16 mouse cellular contexts compared by ENCODE assay signal in the genomic region with DNA sequence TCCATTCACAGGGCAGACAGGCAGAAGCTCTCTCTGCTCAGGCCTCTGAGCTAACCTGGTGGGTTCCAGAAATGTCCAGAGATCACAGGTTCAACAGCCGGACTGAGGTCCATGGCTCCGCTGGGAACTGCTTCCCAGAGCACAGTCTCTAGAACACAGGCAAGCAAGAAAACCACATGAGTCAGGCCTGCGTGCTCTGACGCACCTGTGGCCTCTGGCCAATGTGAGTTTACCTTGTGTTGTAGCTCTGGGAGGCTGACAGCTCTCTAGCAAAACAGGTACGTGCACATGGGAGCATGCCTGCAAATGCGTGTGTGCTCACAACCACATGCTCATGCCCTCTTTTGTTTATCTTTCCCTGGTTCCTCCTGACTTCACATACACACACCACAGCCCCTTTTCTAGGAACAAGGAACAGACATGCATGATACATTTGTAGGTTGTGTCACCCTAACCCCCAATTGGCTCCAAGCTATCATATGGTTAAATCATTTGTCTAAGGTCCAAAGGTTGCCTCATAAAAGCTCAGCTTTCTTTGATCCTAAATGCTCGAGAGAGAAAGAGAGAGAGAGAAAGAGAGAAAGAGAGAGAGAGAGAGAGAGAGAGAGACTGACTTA. TPM values are rescaled to one million over a fixed set of nuclear protein-coding genes. Genes with fewer than 3 reads are reported as not detected.
DNase-seq lines count a peak whose midpoint lies in the region; ATAC-seq and TF ChIP-seq lines count a peak whose summit lies in the region.
"Had no signal": no experiment of that assay in that cellular context is flagged by ENCODE, and none has a peak within 500 bp of the region (broad histone marks: within the 10 kb centered on the region; RNA-seq: fewer than 3 reads in every experiment).

No protein-coding gene starts in this region.

- H3K4me3 ChIP-seq in hindbrain, embryonic 10.5 days, result no peak overlapping the region
- H3K4me3 ChIP-seq in hindbrain, embryonic 16.5 days (ENCODE audit: low read length), result no peak overlapping the region
- H3K4me3 ChIP-seq in liver, postnatal 0 days (ENCODE audit: low read depth, low read length), result no peak overlapping the region
- no peak overlapping the region for H3K4me3 ChIP-seq in liver, embryonic 11.5 days (ENCODE audit: low read depth, low read length)
- H3K4me3 ChIP-seq in forebrain, embryonic 16.5 days (replicated peaks; ENCODE audit: low read length), result no peak overlapping the region
- H3K4me3 ChIP-seq in stomach, embryonic 16.5 days (replicated peaks; ENCODE audit: low read length), result no peak overlapping the region
- no peak overlapping the region for H3K4me3 ChIP-seq in hindbrain, embryonic 11.5 days (ENCODE audit: low read depth, low read length)

- no peak for ATAC-seq in hindbrain, embryonic 16.5 days
- ATAC-seq in liver, postnatal 0 days, result peak; percentile 92
- no peak for ATAC-seq in liver, embryonic 11.5 days (replicated peaks; ENCODE audit: low FRiP score)
- ATAC-seq in forebrain, embryonic 16.5 days, result no peak
- peak; percentile 69 for ATAC-seq in stomach, embryonic 16.5 days (ENCODE audit: insufficient read depth, low FRiP score)
- ATAC-seq in hindbrain, embryonic 11.5 days (ENCODE audit: low FRiP score), result no peak
- ATAC-seq: activated CD4-positive, CD25-positive, alpha-beta regulatory T cell, adult 4 months; midbrain, embryonic 16.5 days had no signal

- peaks cover 48% of the 10 kb centered on the region for H3K4me1 ChIP-seq in hindbrain, embryonic 10.5 days (replicated peaks)
- H3K4me1 ChIP-seq in hindbrain, embryonic 16.5 days (ENCODE audit: control insufficient read depth, insufficient read depth, low read depth, low read length), result peaks cover 15% of the 10 kb centered on the region
- H3K4me1 ChIP-seq in liver, postnatal 0 days (ENCODE audit: insufficient read depth), result peaks cover 12% of the 10 kb centered on the region; the same call in 1 of the 2 replicates
- H3K4me1 ChIP-seq in liver, embryonic 11.5 days (replicated peaks; ENCODE audit: control insufficient read depth, insufficient read depth, low read length), result 0 out of 2 replicates have a peak, but pooled peaks cover 3% of the 10 kb centered on the region
- peaks cover 44% of the 10 kb centered on the region for H3K4me1 ChIP-seq in forebrain, embryonic 16.5 days (replicated peaks; ENCODE audit: control insufficient read depth, insufficient read depth, low read length)
- peaks cover 7% of the 10 kb centered on the region; the same call in 1 of the 2 replicates for H3K4me1 ChIP-seq in stomach, embryonic 16.5 days (ENCODE audit: control insufficient read depth, insufficient read depth, low read length)
- peaks cover 14% of the 10 kb centered on the region for H3K4me1 ChIP-seq in hindbrain, embryonic 11.5 days (replicated peaks; ENCODE audit: control insufficient read depth, insufficient read depth, low read length)

- H3K36me3 ChIP-seq in hindbrain, embryonic 10.5 days, result peaks cover 2% of the 10 kb centered on the region; the same call in 1 of the 2 replicates
- no peaks in the 10 kb centered on the region for H3K36me3 ChIP-seq in hindbrain, embryonic 16.5 days (ENCODE audit: control insufficient read depth, insufficient read depth, low read length)
- H3K36me3 ChIP-seq in liver, postnatal 0 days (replicated peaks; ENCODE audit: insufficient read depth, low read length), result no peaks in the 10 kb centered on the region
- H3K36me3 ChIP-seq in liver, embryonic 11.5 days (ENCODE audit: control insufficient read depth, insufficient read depth, low read length), result no peaks in the 10 kb centered on the region
- no peaks in the 10 kb centered on the region for H3K36me3 ChIP-seq in forebrain, embryonic 16.5 days (ENCODE audit: control insufficient read depth, insufficient read depth)
- no peaks in the 10 kb centered on the region for H3K36me3 ChIP-seq in stomach, embryonic 16.5 days (ENCODE audit: control insufficient read depth, insufficient read depth, low read length)
- no peaks in the 10 kb centered on the region for H3K36me3 ChIP-seq in hindbrain, embryonic 11.5 days (ENCODE audit: control insufficient read depth, insufficient read depth, low read length)

- TF ChIP-seq CTCF in liver, postnatal 0 days (IDR thresholded peaks at IDR 0.05; ENCODE audit: low read depth), result no peak

- WGBS in hindbrain, embryonic 10.5 days, result 79% methylated on average over 7 of the region's 7 CpGs
- WGBS in hindbrain, embryonic 16.5 days, result 80% methylated on average over 7 of the region's 7 CpGs
- 58% methylated on average over 7 of the region's 7 CpGs for WGBS in liver, postnatal 0 days (ENCODE audit: insufficient replicate concordance)
- WGBS in liver, embryonic 11.5 days, result 79% methylated on average over 7 of the region's 7 CpGs
- WGBS in forebrain, embryonic 16.5 days, result 73% methylated on average over 7 of the region's 7 CpGs
- 54% methylated on average over 7 of the region's 7 CpGs for WGBS in stomach, embryonic 16.5 days
- 78% methylated on average over 7 of the region's 7 CpGs for WGBS in hindbrain, embryonic 11.5 days

- TF ChIP-seq EP300 in liver, postnatal 0 days (IDR thresholded peaks at IDR 0.05; ENCODE audit: low read depth), result no peak

- peaks cover 6% of the 10 kb centered on the region; the same call in 1 of the 2 replicates for H3K27me3 ChIP-seq in hindbrain, embryonic 10.5 days (ENCODE audit: insufficient read depth, poor library complexity, severe bottlenecking)
- H3K27me3 ChIP-seq in hindbrain, embryonic 16.5 days (replicated peaks; ENCODE audit: control insufficient read depth, insufficient read depth, low read length), result no peaks in the 10 kb centered on the region
- H3K27me3 ChIP-seq in liver, postnatal 0 days (ENCODE audit: insufficient read depth, low read length), result no peaks in the 10 kb centered on the region
- H3K27me3 ChIP-seq in liver, embryonic 11.5 days (replicated peaks; ENCODE audit: control insufficient read depth, insufficient read depth, low read length), result no peaks in the 10 kb centered on the region
- no peaks in the 10 kb centered on the region for H3K27me3 ChIP-seq in forebrain, embryonic 16.5 days (replicated peaks; ENCODE audit: control insufficient read depth, insufficient read depth, low read length)
- H3K27me3 ChIP-seq in stomach, embryonic 16.5 days (ENCODE audit: control insufficient read depth, insufficient read depth, low read length), result no peaks in the 10 kb centered on the region
- no peaks in the 10 kb centered on the region for H3K27me3 ChIP-seq in hindbrain, embryonic 11.5 days (ENCODE audit: control insufficient read depth, insufficient read depth, low read length)

- DNase-seq in hindbrain, embryonic 10.5 days (ENCODE audit: low spot score), result no peak
- DNase-seq in liver, postnatal 0 days, result peak; percentile 70
- no peak for DNase-seq in liver, embryonic 11.5 days (ENCODE audit: low spot score)
- DNase-seq in hindbrain, embryonic 11.5 days (ENCODE audit: low spot score), result no peak
- DNase-seq: adrenal gland, postnatal 36 days; heart, adult 11 months; layer of hippocampus, adult 9-11 months; left cerebral cortex, postnatal 4 days; right cerebral cortex, postnatal 25 days; thymus, postnatal 14 days had no signal

- H3K4me2 ChIP-seq in hindbrain, embryonic 16.5 days (ENCODE audit: low read length), result no peak overlapping the region
- peak overlapping the region; percentile 37; the same call in 1 of the 2 replicates for H3K4me2 ChIP-seq in liver, postnatal 0 days (ENCODE audit: low read depth, low read length)
- H3K4me2 ChIP-seq in liver, embryonic 11.5 days, result no peak overlapping the region
- no peak overlapping the region for H3K4me2 ChIP-seq in forebrain, embryonic 16.5 days (ENCODE audit: low read length)
- no peak overlapping the region for H3K4me2 ChIP-seq in stomach, embryonic 16.5 days (ENCODE audit: low read depth, low read length)
- no peak overlapping the region for H3K4me2 ChIP-seq in hindbrain, embryonic 11.5 days (replicated peaks; ENCODE audit: low read depth, low read length)
- H3K4me2 ChIP-seq: hindbrain, embryonic 14.5 days had no signal

- peak overlapping the region; percentile 35; the same call in 1 of the 2 replicates for H3K27ac ChIP-seq in hindbrain, embryonic 10.5 days
- H3K27ac ChIP-seq in hindbrain, embryonic 16.5 days (ENCODE audit: low read depth, low read length), result no peak overlapping the region
- H3K27ac ChIP-seq in liver, postnatal 0 days (ENCODE audit: low read depth), result peak overlapping the region; percentile 58
- H3K27ac ChIP-seq in liver, embryonic 11.5 days (ENCODE audit: low read depth, low read length), result no peak overlapping the region
- peak overlapping the region; percentile 96 for H3K27ac ChIP-seq in forebrain, embryonic 16.5 days (ENCODE audit: low read length)
- H3K27ac ChIP-seq in stomach, embryonic 16.5 days (ENCODE audit: low read length), result no peak overlapping the region
- H3K27ac ChIP-seq in hindbrain, embryonic 11.5 days (ENCODE audit: low read depth, low read length), result no peak overlapping the region
- H3K27ac ChIP-seq: hindbrain, embryonic 14.5 days had no signal

- no peak overlapping the region for H3K9ac ChIP-seq in hindbrain, embryonic 16.5 days (ENCODE audit: low read depth, low read length)
- H3K9ac ChIP-seq in liver, postnatal 0 days (replicated peaks), result no peak overlapping the region
- H3K9ac ChIP-seq in liver, embryonic 11.5 days (ENCODE audit: low read depth, low read length), result no peak overlapping the region
- no peak overlapping the region for H3K9ac ChIP-seq in forebrain, embryonic 16.5 days (replicated peaks; ENCODE audit: low read depth, low read length)
- H3K9ac ChIP-seq in stomach, embryonic 16.5 days (ENCODE audit: low read length), result no peak overlapping the region
- H3K9ac ChIP-seq in hindbrain, embryonic 11.5 days (ENCODE audit: low read depth, low read length), result no peak overlapping the region
- H3K9ac ChIP-seq: hindbrain, embryonic 14.5 days had no signal

- H3K9me3 ChIP-seq in hindbrain, embryonic 10.5 days, result 0 out of 2 replicates have a peak, but pooled peaks cover 3% of the 10 kb centered on the region
- H3K9me3 ChIP-seq in hindbrain, embryonic 16.5 days (ENCODE audit: control insufficient read depth, low read length), result no peaks in the 10 kb centered on the region
- no peaks in the 10 kb centered on the region for H3K9me3 ChIP-seq in liver, postnatal 0 days (ENCODE audit: low read length)
- H3K9me3 ChIP-seq in liver, embryonic 11.5 days (ENCODE audit: control insufficient read depth, low read length), result no peaks in the 10 kb centered on the region; the same call in 1 of the 2 replicates
- H3K9me3 ChIP-seq in forebrain, embryonic 16.5 days (ENCODE audit: control insufficient read depth, low read length), result no peaks in the 10 kb centered on the region
- H3K9me3 ChIP-seq in stomach, embryonic 16.5 days (replicated peaks; ENCODE audit: control insufficient read depth, low read length), result 0 out of 2 replicates have a peak, but pooled peaks cover 3% of the 10 kb centered on the region
- no peaks in the 10 kb centered on the region for H3K9me3 ChIP-seq in hindbrain, embryonic 11.5 days (ENCODE audit: control insufficient read depth, low read length)

RNA-seq across cellular contexts. Expression of a gene that starts 26.9 kb away (rescaled TPM):
- 0.90 and 2.5 TPM in 2 replicates for polyA plus RNA-seq in hindbrain, embryonic 10.5 days (2016; fragmentation: Nextera tagmentation; extraction: Ambion mirVana)
- polyA plus RNA-seq in hindbrain, embryonic 16.5 days (2015; fragmentation: Nextera tagmentation; extraction: Ambion mirVana), result 5.0 and 6.0 TPM in 2 replicates
- 5.5 and 6.3 TPM in 2 replicates for polyA plus RNA-seq in liver, postnatal 0 days (2015; fragmentation: Nextera tagmentation; extraction: Ambion mirVana)
- 0.42 and 0.55 TPM in 2 replicates for polyA plus RNA-seq in liver, embryonic 11.5 days (2014; fragmentation: Nextera tagmentation; extraction: Ambion mirVana)
- 0.90 and 1.1 TPM in 2 replicates for polyA plus RNA-seq in forebrain, embryonic 16.5 days (2015; fragmentation: Nextera tagmentation; extraction: Ambion mirVana)
- polyA plus RNA-seq in stomach, embryonic 16.5 days (2015; fragmentation: Nextera tagmentation; extraction: Ambion mirVana), result 0.72 and 0.85 TPM in 2 replicates
- polyA plus RNA-seq in hindbrain, embryonic 11.5 days (2014; fragmentation: Nextera tagmentation; extraction: Ambion mirVana), result 0.54 and 2.1 TPM in 2 replicates

Comparison
In these comparisons a context has a peak if more than half of its experiments do, and no peak if none do; other contexts are left out.
1. H3K27ac ChIP-seq: peak in hindbrain, embryonic 10.5 days (single experiment), liver, postnatal 0 days (single experiment) and forebrain, embryonic 16.5 days (single experiment); none in hindbrain, embryonic 16.5 days (single experiment), liver, embryonic 11.5 days (single experiment), stomach, embryonic 16.5 days (single experiment) and hindbrain, embryonic 11.5 days (single experiment).
2. ATAC-seq: peak in liver, postnatal 0 days (single experiment) and stomach, embryonic 16.5 days (single experiment); none in hindbrain, embryonic 16.5 days (single experiment), liver, embryonic 11.5 days (single experiment), forebrain, embryonic 16.5 days (single experiment) and hindbrain, embryonic 11.5 days (single experiment).